Mouse (Mus musculus): ENCODE data around the gene Cspg4. TPM values are rescaled to one million over a fixed set of nuclear protein-coding genes. Genes with fewer than 3 reads are reported as not detected.

Gene Cspg4
- polyA plus RNA-seq, 1 experiment from 2014 or later = 1.1 TPM

DNA sequence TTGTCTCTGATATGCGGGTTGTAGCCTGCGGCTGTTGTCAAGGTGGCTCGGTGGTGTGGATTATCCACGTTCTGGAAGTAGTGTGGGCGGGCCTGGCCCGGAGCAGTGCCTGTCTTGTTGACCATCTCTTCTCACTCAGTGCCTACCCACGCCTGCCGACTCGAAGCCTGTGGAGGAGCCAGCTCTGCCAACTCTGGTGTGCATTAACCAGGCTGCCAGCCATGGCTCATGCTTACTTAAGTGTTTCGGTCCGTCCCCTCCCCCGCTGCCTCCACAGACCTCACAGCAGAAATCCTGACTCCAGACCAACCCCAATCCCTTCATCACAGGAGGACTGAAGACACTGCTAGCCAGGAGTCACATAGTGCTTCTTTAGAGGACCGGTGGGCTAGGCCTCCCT lies 4.7 kb downstream of the Cspg4 start:
- Histone ChIP-seq H3K9ac (ENCODE audit: low read depth, low read length) (no peak overlapping the region), H3K27ac (ENCODE audit: low read depth, low read length) (no peak overlapping the region), H3K9me3 (ENCODE audit: control insufficient read depth, low read length) (no peaks in the 10 kb centered on the region), H3K27me3 (replicated peaks; ENCODE audit: control insufficient read depth, insufficient read depth, low read length) (peaks cover 19% of the 10 kb centered on the region), H3K4me3 (ENCODE audit: low read depth, low read length) (no peak overlapping the region), H3K36me3 (ENCODE audit: control insufficient read depth, insufficient read depth, low read length) (no peaks in the 10 kb centered on the region), H3K4me1 (replicated peaks; ENCODE audit: control insufficient read depth, insufficient read depth, low read length) (no peaks in the 10 kb centered on the region), H3K4me2 (no peak overlapping the region)
- DNase-seq (ENCODE audit: low spot score) (no peak), ATAC-seq (replicated peaks; ENCODE audit: low FRiP score) (no peak)
- WGBS = 70% methylated on average over 13 of the region's 13 CpGs

DNA sequence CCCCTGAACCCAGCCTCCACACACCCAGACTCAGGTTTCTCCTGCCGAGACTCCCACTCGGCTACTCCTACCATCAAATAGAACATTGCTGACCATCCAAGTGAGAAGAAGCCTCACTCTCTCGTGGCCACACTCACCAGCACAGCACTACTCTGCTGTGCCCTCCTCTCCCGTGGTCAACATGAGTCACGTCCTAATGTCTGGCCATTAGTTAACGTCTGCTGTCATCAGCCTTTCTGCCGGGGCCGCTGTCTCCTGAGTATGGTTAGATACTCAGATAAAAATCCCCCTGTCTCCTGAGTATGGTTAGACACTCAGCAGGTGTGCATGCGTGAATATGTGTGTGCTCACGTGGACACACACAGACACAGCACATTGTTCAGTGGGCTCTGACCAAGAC lies 5.9 kb downstream of the Cspg4 start:
- 39% methylated on average over 10 of the region's 10 CpGs for WGBS
- no peaks in the 10 kb centered on the region for H3K4me1 ChIP-seq (replicated peaks; ENCODE audit: control insufficient read depth, insufficient read depth, low read length)
- no peak for DNase-seq (ENCODE audit: low spot score)
- no peak overlapping the region for H3K4me3 ChIP-seq (ENCODE audit: low read depth, low read length)
- H3K9ac ChIP-seq (ENCODE audit: low read depth, low read length) = no peak overlapping the region
- no peaks in the 10 kb centered on the region for H3K9me3 ChIP-seq (ENCODE audit: control insufficient read depth, low read length)
- no peak for ATAC-seq (replicated peaks; ENCODE audit: low FRiP score)
- H3K27ac ChIP-seq (ENCODE audit: low read depth, low read length) = no peak overlapping the region
- H3K36me3 ChIP-seq (ENCODE audit: control insufficient read depth, insufficient read depth, low read length) = no peaks in the 10 kb centered on the region
- no peak overlapping the region for H3K4me2 ChIP-seq
- peaks cover 7% of the 10 kb centered on the region; the same call in 1 of the 2 replicates for H3K27me3 ChIP-seq (replicated peaks; ENCODE audit: control insufficient read depth, insufficient read depth, low read length)

- no peak overlapping the region for H3K27ac ChIP-seq (ENCODE audit: low read depth, low read length)
- H3K27me3 ChIP-seq (replicated peaks; ENCODE audit: control insufficient read depth, insufficient read depth, low read length) = peaks cover 3% of the 10 kb centered on the region; the same call in 1 of the 2 replicates
- 29% methylated on average over 5 of the region's 5 CpGs for WGBS
- H3K9me3 ChIP-seq (ENCODE audit: control insufficient read depth, low read length) = no peaks in the 10 kb centered on the region
- no peak overlapping the region for H3K4me3 ChIP-seq (ENCODE audit: low read depth, low read length)
- no peak overlapping the region for H3K9ac ChIP-seq (ENCODE audit: low read depth, low read length)
- H3K4me1 ChIP-seq (replicated peaks; ENCODE audit: control insufficient read depth, insufficient read depth, low read length) = no peaks in the 10 kb centered on the region
- H3K4me2 ChIP-seq = no peak overlapping the region
- DNase-seq (ENCODE audit: low spot score) (no peak), ATAC-seq (replicated peaks; ENCODE audit: low FRiP score) (no peak)
- no peaks in the 10 kb centered on the region for H3K36me3 ChIP-seq (ENCODE audit: control insufficient read depth, insufficient read depth, low read length)
Observed at GRCm38 (mm10) chr9:56871191-56871590, 6.4 kb downstream of the Cspg4 start.

GRCm38 (mm10) chr9:56872105-56872903 lies 7.5 kb downstream of the Cspg4 start:
- Histone ChIP-seq H3K9me3 (ENCODE audit: control insufficient read depth, low read length) (no peaks in the 10 kb centered on the region), H3K4me1 (replicated peaks; ENCODE audit: control insufficient read depth, insufficient read depth, low read length) (no peaks in the 10 kb centered on the region), H3K27ac (ENCODE audit: low read depth, low read length) (no peak overlapping the region), H3K4me2 (no peak overlapping the region), H3K4me3 (ENCODE audit: low read depth, low read length) (no peak overlapping the region), H3K36me3 (ENCODE audit: control insufficient read depth, insufficient read depth, low read length) (no peaks in the 10 kb centered on the region), H3K27me3 (replicated peaks; ENCODE audit: control insufficient read depth, insufficient read depth, low read length) (no peaks in the 10 kb centered on the region), H3K9ac (ENCODE audit: low read depth, low read length) (no peak overlapping the region)
- ATAC-seq (replicated peaks; ENCODE audit: low FRiP score) = no peak
- DNase-seq (ENCODE audit: low spot score) = no peak
- 75% methylated on average over 5 of the region's 5 CpGs for WGBS

GRCm38 (mm10) chr9:56873097-56873496 lies 8.3 kb downstream of the Cspg4 start:
- no peaks in the 10 kb centered on the region for H3K4me1 ChIP-seq (replicated peaks; ENCODE audit: control insufficient read depth, insufficient read depth, low read length)
- ATAC-seq (replicated peaks; ENCODE audit: low FRiP score) (no peak), DNase-seq (ENCODE audit: low spot score) (no peak)
- H3K9ac ChIP-seq (ENCODE audit: low read depth, low read length) = no peak overlapping the region
- WGBS = 64% methylated on average over 1 of the region's 1 CpGs
- H3K9me3 ChIP-seq (ENCODE audit: control insufficient read depth, low read length) = no peaks in the 10 kb centered on the region
- H3K27ac ChIP-seq (ENCODE audit: low read depth, low read length) = no peak overlapping the region
- no peaks in the 10 kb centered on the region for H3K27me3 ChIP-seq (replicated peaks; ENCODE audit: control insufficient read depth, insufficient read depth, low read length)
- H3K36me3 ChIP-seq (ENCODE audit: control insufficient read depth, insufficient read depth, low read length) = no peaks in the 10 kb centered on the region
- no peak overlapping the region for H3K4me2 ChIP-seq
- H3K4me3 ChIP-seq (ENCODE audit: low read depth, low read length) = no peak overlapping the region

DNA sequence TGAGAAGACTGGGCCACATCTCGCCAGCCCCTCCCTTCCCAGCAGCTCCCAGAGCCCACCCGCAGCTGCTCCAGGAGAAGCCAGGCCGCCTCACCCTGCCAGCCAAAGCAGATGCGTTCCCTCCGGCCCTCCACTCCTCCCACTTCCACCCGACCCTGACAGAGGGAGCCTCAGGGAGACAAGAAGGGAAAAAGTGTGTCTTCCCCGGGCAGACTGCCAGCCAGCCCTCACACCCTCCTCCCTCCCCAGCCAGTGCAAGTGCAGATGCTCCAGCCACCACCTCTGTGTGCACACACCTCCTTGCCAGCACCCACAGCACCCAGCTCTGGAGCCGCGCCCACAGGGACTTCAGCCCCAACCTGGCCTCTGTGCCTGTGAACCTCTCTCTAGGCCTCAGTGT lies 12.0 kb downstream of the Cspg4 start:
- DNase-seq (ENCODE audit: low spot score) = no peak
- H3K9ac ChIP-seq (ENCODE audit: low read depth, low read length) = no peak overlapping the region
- WGBS = 60% methylated on average over 9 of the region's 9 CpGs

DNA sequence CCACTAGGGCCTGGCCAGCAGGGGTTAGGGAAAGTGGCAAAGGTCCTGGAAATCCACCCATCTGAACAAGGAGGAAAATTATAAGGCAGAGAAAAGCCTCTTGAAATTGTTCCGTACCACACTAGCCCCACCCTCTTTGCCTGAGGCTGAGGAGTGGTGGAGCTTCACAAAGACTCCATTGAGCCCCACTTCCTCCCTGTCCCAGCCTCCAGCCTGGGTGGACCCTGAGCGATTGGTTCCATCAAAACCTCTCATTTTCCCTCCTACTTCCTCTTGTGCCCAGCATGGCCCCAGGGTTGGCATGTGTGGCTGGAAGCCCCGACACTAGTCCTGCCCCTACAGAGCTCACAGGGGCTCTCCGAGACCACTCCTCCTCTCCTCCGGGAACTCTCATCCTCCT lies 12.5 kb downstream of the Cspg4 start:
- Histone ChIP-seq H3K27ac (ENCODE audit: low read depth, low read length) (no peak overlapping the region), H3K4me1 (replicated peaks; ENCODE audit: control insufficient read depth, insufficient read depth, low read length) (no peaks in the 10 kb centered on the region), H3K4me2 (no peak overlapping the region), H3K9ac (ENCODE audit: low read depth, low read length) (no peak overlapping the region), H3K36me3 (ENCODE audit: control insufficient read depth, insufficient read depth, low read length) (no peaks in the 10 kb centered on the region), H3K4me3 (ENCODE audit: low read depth, low read length) (no peak overlapping the region), H3K27me3 (replicated peaks; ENCODE audit: control insufficient read depth, insufficient read depth, low read length) (no peaks in the 10 kb centered on the region; the same call in 1 of the 2 replicates), H3K9me3 (ENCODE audit: control insufficient read depth, low read length) (no peaks in the 10 kb centered on the region)
- 68% methylated on average over 5 of the region's 5 CpGs for whole genome bisulfite sequencing
- DNase-seq (ENCODE audit: low spot score) = no peak
- no peak for ATAC-seq (replicated peaks; ENCODE audit: low FRiP score)

More for the DNA sequence above, 12.0 kb downstream of the Cspg4 start:
- Histone ChIP-seq H3K36me3 (ENCODE audit: control insufficient read depth, insufficient read depth, low read length) (no peaks in the 10 kb centered on the region), H3K27me3 (replicated peaks; ENCODE audit: control insufficient read depth, insufficient read depth, low read length) (no peaks in the 10 kb centered on the region; the same call in 1 of the 2 replicates), H3K4me3 (ENCODE audit: low read depth, low read length) (no peak overlapping the region), H3K9me3 (ENCODE audit: control insufficient read depth, low read length) (no peaks in the 10 kb centered on the region), H3K4me2 (no peak overlapping the region), H3K27ac (ENCODE audit: low read depth, low read length) (no peak overlapping the region), H3K4me1 (replicated peaks; ENCODE audit: control insufficient read depth, insufficient read depth, low read length) (no peaks in the 10 kb centered on the region)
- no peak for ATAC-seq (replicated peaks; ENCODE audit: low FRiP score)

- Histone ChIP-seq H3K9ac (ENCODE audit: low read depth, low read length) (no peak overlapping the region), H3K4me1 (replicated peaks; ENCODE audit: control insufficient read depth, insufficient read depth, low read length) (no peaks in the 10 kb centered on the region), H3K27me3 (replicated peaks; ENCODE audit: control insufficient read depth, insufficient read depth, low read length) (no peaks in the 10 kb centered on the region; the same call in 1 of the 2 replicates), H3K36me3 (ENCODE audit: control insufficient read depth, insufficient read depth, low read length) (no peaks in the 10 kb centered on the region), H3K9me3 (ENCODE audit: control insufficient read depth, low read length) (no peaks in the 10 kb centered on the region), H3K27ac (ENCODE audit: low read depth, low read length) (no peak overlapping the region), H3K4me2 (no peak overlapping the region), H3K4me3 (ENCODE audit: low read depth, low read length) (no peak overlapping the region)
- 60% methylated on average over 9 of the region's 9 CpGs for WGBS
- no peak for DNase-seq (ENCODE audit: low spot score)
- no peak for ATAC-seq (replicated peaks; ENCODE audit: low FRiP score)
Observed at GRCm38 (mm10) chr9:56880790-56881189, 16.0 kb downstream of the Cspg4 start.

DNA sequence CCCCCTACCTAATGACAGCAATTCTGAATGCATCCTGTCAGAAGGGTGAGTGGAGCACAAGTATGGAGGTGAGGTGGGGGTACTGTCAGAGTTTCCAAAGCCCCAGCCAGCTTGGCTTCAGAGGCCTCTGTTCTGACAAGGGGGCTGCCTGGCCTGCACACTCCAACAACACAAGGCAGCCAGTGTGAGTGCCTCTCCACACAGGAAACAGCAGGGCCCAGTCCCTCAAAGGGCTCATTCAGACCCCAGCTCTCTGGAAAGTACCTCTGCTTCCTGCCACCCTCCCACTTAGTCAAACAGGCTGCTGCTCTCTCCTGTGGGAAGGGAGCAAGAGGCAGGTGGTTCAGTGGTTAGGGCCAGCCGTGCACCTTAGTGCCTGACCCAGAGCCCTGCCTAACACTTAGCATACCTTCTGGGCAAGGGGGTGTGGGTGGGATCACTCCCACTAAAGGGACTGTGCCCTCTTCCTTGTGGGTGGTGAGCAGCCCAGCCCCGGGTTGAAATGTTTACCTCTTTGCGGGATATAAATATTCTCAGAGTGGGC lies 16.8 kb downstream of the Cspg4 start:
- Histone ChIP-seq H3K4me1 (replicated peaks; ENCODE audit: control insufficient read depth, insufficient read depth, low read length) (no peaks in the 10 kb centered on the region), H3K4me2 (no peak overlapping the region), H3K4me3 (ENCODE audit: low read depth, low read length) (no peak overlapping the region), H3K27me3 (replicated peaks; ENCODE audit: control insufficient read depth, insufficient read depth, low read length) (no peaks in the 10 kb centered on the region; the same call in 1 of the 2 replicates), H3K36me3 (ENCODE audit: control insufficient read depth, insufficient read depth, low read length) (no peaks in the 10 kb centered on the region), H3K9me3 (ENCODE audit: control insufficient read depth, low read length) (no peaks in the 10 kb centered on the region), H3K9ac (ENCODE audit: low read depth, low read length) (no peak overlapping the region), H3K27ac (ENCODE audit: low read depth, low read length) (no peak overlapping the region)
- DNase-seq (ENCODE audit: low spot score) = no peak
- ATAC-seq (replicated peaks; ENCODE audit: low FRiP score) = no peak
- WGBS = 78% methylated on average over 3 of the region's 3 CpGs
